Mouse (Mus musculus) G1E-ER4 (cell line): ENCODE measurements around the gene Kdm2b. TPM values are rescaled to one million over a fixed set of nuclear protein-coding genes. Genes with fewer than 3 reads are reported as not detected.

Source experiments
- GATA1 ChIP-seq: IDR thresholded peaks from one replicate; pipeline ENCODE4 v1.8.0; 2012; ENCODE audit warnings: low read length, inconsistent platforms
- polyA plus RNA-seq: library from polyadenylated mRNA; stranded (reverse); fragments of >175 nt; gene quantifications from 2 replicates; pipeline ENCODE4 v1.2.3, GENCODE M21; 2012

Kdm2b gene
- polyA plus RNA-seq, 1 experiment = 61.6 TPM

- TF ChIP-seq GATA1 = no peak
Observed at GRCm38 (mm10) chr5:122823976-122824375, 165.6 kb downstream of the Kdm2b start.

- no peak for TF ChIP-seq GATA1
Observed at GRCm38 (mm10) chr5:122822441-122822840, 167.2 kb downstream of the Kdm2b start.

- TF ChIP-seq GATA1 = no peak
Observed at GRCm38 (mm10) chr5:122821524-122821885, 168.1 kb downstream of the Kdm2b start.

GRCm38 (mm10) chr5:122820777-122821523 lies 168.7 kb downstream of the Kdm2b start, which contains the start of gene Anapc5:
Gene Anapc5, minus strand, starts transcription at chr5:122821339.
- TF ChIP-seq GATA1 = no peak

Other genes starting within 250 kb of the Kdm2b start
- gene Camkk2, start 210.4 kb downstream of the Kdm2b start, polyA plus RNA-seq = 27.0 and 31.9 TPM in 2 replicates
- gene Anapc5, start 168.5 kb downstream of the Kdm2b start, polyA plus RNA-seq = 188 and 268 TPM in 2 replicates
- 13.8 and 17.7 TPM in 2 replicates for gene Rnf34, start 139.8 kb downstream of the Kdm2b start, polyA plus RNA-seq
- 12.9 and 17.5 TPM in 2 replicates for gene Orai1, start 25.3 kb upstream of the Kdm2b start, polyA plus RNA-seq
- not detected in 2 replicates for gene Morn3, start 57.2 kb upstream of the Kdm2b start, polyA plus RNA-seq
- 3.2 and 6.0 TPM in 2 replicates for gene Tmem120b, start 78.6 kb upstream of the Kdm2b start, polyA plus RNA-seq
- 0.93 and 1.1 TPM in 2 replicates for gene Rhof, start 142.9 kb upstream of the Kdm2b start, polyA plus RNA-seq
- 78.0 and 85.4 TPM in 2 replicates for gene Setd1b, start 152.4 kb upstream of the Kdm2b start, polyA plus RNA-seq
- 80.0 and 104 TPM in 2 replicates for gene Psmd9, start 179.6 kb upstream of the Kdm2b start, polyA plus RNA-seq
- gene Hpd, start 192.9 kb upstream of the Kdm2b start, polyA plus RNA-seq = not detected in 2 replicates